Mouse (Mus musculus) layer of hippocampus, adult 11-12 months (tissue): ENCODE results near the gene Dgki.

Source experiments
- DNase-seq: peaks from one replicate; pipeline ENCODE4 v3.0.0; 2022; ENCODE audit warnings: low spot score

Dgki gene

GRCm38 (mm10) chr6:37063266-37063665 lies 236.7 kb downstream of the Dgki start:
- DNase-seq = no peak

- DNase-seq = no peak
Observed at GRCm38 (mm10) chr6:37060114-37060513, 239.9 kb downstream of the Dgki start.

GRCm38 (mm10) chr6:37057957-37058356 lies 242.0 kb downstream of the Dgki start:
- no peak for DNase-seq

- DNase-seq = no peak
Observed at GRCm38 (mm10) chr6:37057536-37057935, 242.4 kb downstream of the Dgki start.

- no peak for DNase-seq
Observed at GRCm38 (mm10) chr6:37055634-37056033, 244.3 kb downstream of the Dgki start.

- DNase-seq = no peak
Observed at GRCm38 (mm10) chr6:37055128-37055527, 244.9 kb downstream of the Dgki start.

GRCm38 (mm10) chr6:37054435-37055020 lies 245.5 kb downstream of the Dgki start:
- peak; percentile 51 for DNase-seq

GRCm38 (mm10) chr6:37053411-37053810 lies 246.6 kb downstream of the Dgki start:
- no peak for DNase-seq

GRCm38 (mm10) chr6:37051652-37052051 lies 248.3 kb downstream of the Dgki start:
- no peak for DNase-seq

- no peak for DNase-seq
Observed at GRCm38 (mm10) chr6:37051150-37051549, 248.8 kb downstream of the Dgki start.

GRCm38 (mm10) chr6:37047611-37048129 lies 252.3 kb downstream of the Dgki start:
- no peak for DNase-seq

GRCm38 (mm10) chr6:37046152-37046788 lies 253.7 kb downstream of the Dgki start:
- peak; percentile 74 for DNase-seq

GRCm38 (mm10) chr6:37044796-37045195 lies 255.2 kb downstream of the Dgki start:
- no peak for DNase-seq

GRCm38 (mm10) chr6:37038444-37038843 lies 261.5 kb downstream of the Dgki start:
- DNase-seq = peak; percentile 60

GRCm38 (mm10) chr6:37037115-37037908 lies 262.7 kb downstream of the Dgki start:
- DNase-seq = peak; percentile 52

GRCm38 (mm10) chr6:37035681-37036080 lies 264.3 kb downstream of the Dgki start:
- no peak for DNase-seq

GRCm38 (mm10) chr6:37030986-37031385 lies 269.0 kb downstream of the Dgki start:
- no peak for DNase-seq

GRCm38 (mm10) chr6:37030402-37030801 lies 269.6 kb downstream of the Dgki start:
- DNase-seq = no peak

- DNase-seq = no peak
Observed at GRCm38 (mm10) chr6:37028841-37029240, 271.1 kb downstream of the Dgki start.

GRCm38 (mm10) chr6:37028300-37028699 lies 271.7 kb downstream of the Dgki start:
- no peak for DNase-seq

- DNase-seq = no peak
Observed at GRCm38 (mm10) chr6:37026343-37027243, 273.4 kb downstream of the Dgki start.

GRCm38 (mm10) chr6:37016046-37016445 lies 283.9 kb downstream of the Dgki start:
- no peak for DNase-seq
